Mouse (Mus musculus): ENCODE measurements around the gene Slc29a2. TPM values are rescaled to one million over a fixed set of nuclear protein-coding genes. Genes with fewer than 3 reads are reported as not detected.
"Not testable (repeated sequence)": the region's sequence is repeated elsewhere in the genome, so short reads cannot be mapped to it uniquely, and the experiment has no call there.

The Slc29a2 gene
- 2.3 and 4.4 TPM in 2 replicates for total RNA-seq (2021)
- long read RNA-seq, experiment 1, partial matches to known transcripts: 0 of 4 reads
- long read RNA-seq, experiment 1, other reads (novel, unspliced or antisense): 0 of 4 reads
- long read RNA-seq, experiment 2, partial matches to known transcripts: 0 of 5 reads
- long read RNA-seq, experiment 2, other reads (novel, unspliced or antisense): 2 of 5 reads

- peak; percentile 97 for DNase-seq
Measured at GRCm38 (mm10) chr19:5023621-5024479, at the start of gene Slc29a2. Gene Slc29a2 (plus strand): TSS chr19:5023860.

- DNase-seq: peak; percentile 49
Measured at GRCm38 (mm10) chr19:4981767-4982166, 41.9 kb upstream of the Slc29a2 start.

GRCm38 (mm10) chr19:4989013-4989412 lies 34.6 kb upstream of the Slc29a2 start:
- peak; percentile 96 for DNase-seq

GRCm38 (mm10) chr19:4989434-4990255 lies 34.0 kb upstream of the Slc29a2 start:
- no peak for DNase-seq

- DNase-seq: no peak
Measured at GRCm38 (mm10) chr19:4990256-4990625, 33.4 kb upstream of the Slc29a2 start, which contains the start of gene Npas4. Gene Npas4 (minus strand): TSS chr19:4990316.

- DNase-seq: no peak
Measured at GRCm38 (mm10) chr19:4990716-4991115, 32.9 kb upstream of the Slc29a2 start.

- DNase-seq: no peak
Measured at GRCm38 (mm10) chr19:4992371-4992770, 31.3 kb upstream of the Slc29a2 start.

- DNase-seq: peak; percentile 91
Measured at GRCm38 (mm10) chr19:4992904-4993303, 30.8 kb upstream of the Slc29a2 start.

GRCm38 (mm10) chr19:4994043-4994442 lies 29.6 kb upstream of the Slc29a2 start:
- DNase-seq: no peak

- no peak for DNase-seq
Measured at GRCm38 (mm10) chr19:4999445-5000140, 24.1 kb upstream of the Slc29a2 start.

- DNase-seq: peak; percentile 88
Measured at GRCm38 (mm10) chr19:5001666-5002406, 21.8 kb upstream of the Slc29a2 start.

- not testable (repeated sequence) for DNase-seq
Measured at GRCm38 (mm10) chr19:5003644-5004043, 20.0 kb upstream of the Slc29a2 start.

GRCm38 (mm10) chr19:5004925-5005324 lies 18.7 kb upstream of the Slc29a2 start:
- no peak for DNase-seq

- no peak for DNase-seq
Measured at GRCm38 (mm10) chr19:5013138-5013537, 10.5 kb upstream of the Slc29a2 start.

GRCm38 (mm10) chr19:5014961-5015398 lies 8.7 kb upstream of the Slc29a2 start:
- DNase-seq: peak; percentile 47

- DNase-seq: no peak
Measured at GRCm38 (mm10) chr19:5016221-5016742, 7.4 kb upstream of the Slc29a2 start.

- DNase-seq: peak; percentile 85
Measured at GRCm38 (mm10) chr19:5016782-5017181, 6.9 kb upstream of the Slc29a2 start.

- no peak for DNase-seq
Measured at GRCm38 (mm10) chr19:5017611-5018010, 6.0 kb upstream of the Slc29a2 start.

GRCm38 (mm10) chr19:5018191-5018590 lies 5.5 kb upstream of the Slc29a2 start:
- DNase-seq: no peak

- DNase-seq: no peak
Measured at GRCm38 (mm10) chr19:5021416-5021815, 2.2 kb upstream of the Slc29a2 start.

- no peak for DNase-seq
Measured at GRCm38 (mm10) chr19:5026111-5026510, 2.5 kb downstream of the Slc29a2 start.

Measured in adrenal gland, postnatal 14 days (tissue).